Mouse (Mus musculus) neural tube, embryonic 14.5 days (tissue): ENCODE measurements at regions not wholly inside any gene's neighbourhood (a gene's known extent, or its start where the extent isn't known, plus 50 kb on each side); places are given as distances from the start of the nearest gene placed in this dataset.

Experiments used
- ATAC-seq: fragments of 200-750 bp; cut with Nextera tagmentation; 2 replicates; pipeline ENCODE4 v1.8.0; 2017; ENCODE audit warnings: low read depth, mild to moderate bottlenecking, moderate TSS enrichment, moderate library complexity
- H3K27ac ChIP-seq: fragments of 300-500 bp; sonication (generic); 2 replicates; pipeline ENCODE4 v1.5.1; 2014; ENCODE audit warnings: low read depth, mild to moderate bottlenecking, control low read depth, low read length, moderate library complexity, mixed read lengths
- H3K27me3 ChIP-seq: fragments of 300-500 bp; sonication (generic); 2 replicates; pipeline ENCODE4 v1.6.1; 2014; ENCODE audit warnings: low read length; ENCODE audit not compliant: control insufficient read depth, insufficient read depth
- H3K36me3 ChIP-seq: fragments of 300-500 bp; sonication (generic); 2 replicates; pipeline ENCODE4 v1.6.1; 2014; ENCODE audit warnings: low read length, mixed read lengths; ENCODE audit not compliant: control insufficient read depth, insufficient read depth
- H3K4me1 ChIP-seq: fragments of 300-500 bp; sonication (generic); 2 replicates; pipeline ENCODE4 v1.6.1; 2014; ENCODE audit warnings: low read length; ENCODE audit not compliant: control insufficient read depth, insufficient read depth
- H3K4me2 ChIP-seq: fragments of 300-500 bp; sonication (generic); 2 replicates; pipeline ENCODE4 v1.6.1; 2014; ENCODE audit warnings: mild to moderate bottlenecking, low read depth, low read length, control low read depth
- H3K4me3 ChIP-seq: fragments of 300-500 bp; sonication (generic); 2 replicates; pipeline ENCODE4 v1.5.1; 2014; ENCODE audit warnings: low read depth, low read length, control low read depth, mixed read lengths
- H3K9ac ChIP-seq: fragments of 300-500 bp; sonication (generic); replicated peaks from 2 replicates; pipeline ENCODE4 v1.6.1; 2014; ENCODE audit warnings: low read depth, mild to moderate bottlenecking, control low read depth, low read length, mixed read lengths
- H3K9me3 ChIP-seq: fragments of 300-500 bp; sonication (generic); 2 replicates; pipeline ENCODE4 v1.6.1; 2016; ENCODE audit warnings: low read length; ENCODE audit not compliant: control insufficient read depth
- WGBS: fragments of 180-500 bp; shearing (Covaris S2); extraction: QIAGEN DNeasy Blood & Tissue Kit; methylation state at CpG from one replicate; pipeline ENCODE4 v1.1.7; 2014; 5-methylcytosine and 5-hydroxymethylcytosine counted together

DNA sequence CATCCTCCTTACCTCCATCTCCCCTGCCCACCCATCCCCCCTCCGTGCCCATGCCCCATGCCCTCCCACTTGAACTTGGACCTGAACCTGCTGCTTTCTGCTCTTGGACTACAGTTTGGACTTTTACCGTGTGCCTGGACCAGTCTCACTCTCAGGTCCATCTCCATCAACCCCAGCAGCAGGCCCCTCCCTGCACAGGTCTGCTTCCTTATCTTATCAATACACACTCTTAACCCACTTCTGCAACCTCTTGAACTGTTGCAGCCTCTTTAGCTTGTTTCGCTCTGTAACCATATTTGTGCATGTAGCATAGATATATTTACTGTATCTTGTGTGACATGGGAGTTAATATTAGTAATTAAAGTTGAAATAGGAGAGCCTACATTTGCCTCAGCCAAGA, 457.8 kb upstream of the Kcnab2 start:
- H3K4me1 ChIP-seq = no peaks in the 10 kb centered on the region
- no peak overlapping the region for H3K27ac ChIP-seq
- H3K9ac ChIP-seq = no peak overlapping the region
- ATAC-seq = no peak
- no peak overlapping the region for H3K4me3 ChIP-seq
- H3K36me3 ChIP-seq = no peaks in the 10 kb centered on the region
- no peaks in the 10 kb centered on the region for H3K27me3 ChIP-seq
- WGBS = 83% methylated on average over 3 of the region's 3 CpGs
- H3K9me3 ChIP-seq = no peaks in the 10 kb centered on the region
- H3K4me2 ChIP-seq = no peak overlapping the region

DNA sequence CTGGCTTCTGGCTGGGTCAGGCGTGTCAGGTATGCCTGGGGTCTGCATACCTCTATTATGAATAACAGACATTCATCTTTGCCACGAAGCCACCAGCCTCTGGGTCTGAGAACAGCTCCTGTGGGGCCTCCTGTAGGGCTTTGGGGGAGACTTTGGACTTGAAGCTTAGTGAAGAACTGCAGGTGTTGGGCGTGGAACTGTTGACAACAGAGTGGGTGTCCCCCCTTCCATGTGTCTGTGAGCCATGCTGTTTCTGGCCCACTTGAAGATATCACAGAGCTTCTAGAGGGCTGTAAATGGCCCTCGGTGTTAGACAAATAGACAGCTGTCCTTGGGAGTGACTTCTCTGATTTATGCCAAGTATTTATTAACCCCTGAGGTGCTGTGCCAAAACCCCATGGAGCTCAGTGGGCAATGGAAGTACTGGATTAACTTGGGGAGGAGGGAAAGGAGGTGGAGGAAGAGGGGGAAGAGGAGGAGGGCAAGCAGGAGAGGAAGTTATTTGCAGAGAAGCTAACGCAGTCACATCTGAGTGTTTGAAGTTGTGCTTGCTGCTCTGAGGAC, 450.8 kb upstream of the Kcnab2 start:
- H3K9me3 ChIP-seq = no peaks in the 10 kb centered on the region
- no peak for ATAC-seq
- no peak overlapping the region for H3K27ac ChIP-seq
- no peak overlapping the region for H3K4me3 ChIP-seq
- no peaks in the 10 kb centered on the region for H3K27me3 ChIP-seq
- H3K4me1 ChIP-seq = no peaks in the 10 kb centered on the region
- H3K9ac ChIP-seq = no peak overlapping the region
- 68% methylated on average over 5 of the region's 5 CpGs for WGBS
- H3K4me2 ChIP-seq = no peak overlapping the region
- no peaks in the 10 kb centered on the region for H3K36me3 ChIP-seq

DNA sequence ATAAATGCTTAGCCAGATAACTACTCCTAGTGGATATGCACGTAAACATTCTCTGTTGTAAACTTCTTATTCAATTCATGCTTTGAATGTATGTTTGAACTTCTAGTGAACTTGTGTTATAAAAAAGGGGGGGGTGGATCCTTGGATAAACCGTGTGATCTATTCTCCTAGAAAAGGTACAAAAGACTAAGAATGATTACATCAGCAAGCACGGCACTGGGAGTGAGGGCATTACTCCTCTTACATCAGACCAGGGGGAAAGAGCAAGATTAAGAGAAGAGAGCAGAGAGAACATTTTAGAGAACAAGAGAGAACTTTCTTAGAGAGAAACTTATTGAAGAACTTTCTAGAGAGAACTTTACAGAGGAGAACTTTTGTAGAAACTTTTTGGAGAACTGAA, 442.6 kb upstream of the Kcnab2 start:
- WGBS = 62% methylated on average over 3 of the region's 3 CpGs
- no peaks in the 10 kb centered on the region for H3K27me3 ChIP-seq
- no peak overlapping the region for H3K9ac ChIP-seq
- peaks cover 11% of the 10 kb centered on the region; the same call in 1 of the 2 replicates for H3K4me1 ChIP-seq
- no peak overlapping the region for H3K27ac ChIP-seq
- H3K36me3 ChIP-seq = no peaks in the 10 kb centered on the region
- ATAC-seq = no peak
- H3K9me3 ChIP-seq = no peaks in the 10 kb centered on the region
- H3K4me2 ChIP-seq = no peak overlapping the region
- no peak overlapping the region for H3K4me3 ChIP-seq

DNA sequence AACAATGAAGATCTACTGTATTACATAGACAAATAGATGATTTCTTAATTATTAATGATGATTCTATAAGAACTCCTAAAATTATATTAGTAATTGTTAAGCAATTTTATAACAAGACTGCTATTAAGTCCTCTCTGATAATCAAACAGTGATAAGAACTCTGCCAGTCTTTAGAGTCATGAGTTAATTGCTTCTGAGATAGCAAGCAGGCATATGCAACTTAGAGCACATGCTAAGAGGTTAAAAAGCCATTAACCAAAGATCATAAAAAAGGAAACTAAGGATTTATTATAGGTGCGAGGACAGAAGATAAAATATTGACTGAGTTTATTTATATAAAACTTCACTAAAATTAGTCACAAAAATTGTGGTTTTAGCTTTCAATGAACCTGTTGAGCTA, 442.2 kb upstream of the Kcnab2 start:
- 90% methylated on average over 1 of the region's 1 CpGs for WGBS
- no peaks in the 10 kb centered on the region for H3K27me3 ChIP-seq
- H3K36me3 ChIP-seq = no peaks in the 10 kb centered on the region
- H3K9me3 ChIP-seq = no peaks in the 10 kb centered on the region
- peaks cover 11% of the 10 kb centered on the region; the same call in 1 of the 2 replicates for H3K4me1 ChIP-seq
- H3K4me3 ChIP-seq = no peak overlapping the region
- ATAC-seq = no peak
- no peak overlapping the region for H3K27ac ChIP-seq
- no peak overlapping the region for H3K4me2 ChIP-seq
- H3K9ac ChIP-seq = no peak overlapping the region

DNA sequence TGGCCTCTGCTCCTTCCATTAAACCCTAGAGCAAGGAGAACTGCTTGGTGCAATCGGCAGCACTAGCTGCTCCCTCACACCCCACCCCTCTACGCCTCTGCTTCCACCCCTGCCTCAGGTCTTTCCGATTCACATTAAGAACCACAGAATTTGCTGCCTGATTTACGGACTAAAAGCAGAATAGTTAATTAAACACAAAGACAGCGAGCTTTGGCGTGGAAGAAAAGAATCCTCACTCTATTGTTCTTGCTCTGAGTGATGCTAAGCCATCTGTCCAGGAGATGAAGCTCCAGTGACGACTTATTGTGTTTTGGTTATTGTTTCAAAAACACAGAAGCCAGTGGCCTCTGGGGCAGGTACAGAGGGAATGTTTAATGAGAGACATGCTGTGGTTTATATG, 438.9 kb upstream of the Kcnab2 start:
- H3K4me2 ChIP-seq = no peak overlapping the region
- no peaks in the 10 kb centered on the region for H3K36me3 ChIP-seq
- H3K27ac ChIP-seq = peak overlapping the region; percentile 57
- WGBS = 9% methylated on average over 7 of the region's 7 CpGs
- H3K4me1 ChIP-seq = peaks cover 11% of the 10 kb centered on the region; the same call in 1 of the 2 replicates
- H3K27me3 ChIP-seq = no peaks in the 10 kb centered on the region
- no peaks in the 10 kb centered on the region for H3K9me3 ChIP-seq
- H3K4me3 ChIP-seq = no peak overlapping the region
- no peak overlapping the region for H3K9ac ChIP-seq
- ATAC-seq = no peak

DNA sequence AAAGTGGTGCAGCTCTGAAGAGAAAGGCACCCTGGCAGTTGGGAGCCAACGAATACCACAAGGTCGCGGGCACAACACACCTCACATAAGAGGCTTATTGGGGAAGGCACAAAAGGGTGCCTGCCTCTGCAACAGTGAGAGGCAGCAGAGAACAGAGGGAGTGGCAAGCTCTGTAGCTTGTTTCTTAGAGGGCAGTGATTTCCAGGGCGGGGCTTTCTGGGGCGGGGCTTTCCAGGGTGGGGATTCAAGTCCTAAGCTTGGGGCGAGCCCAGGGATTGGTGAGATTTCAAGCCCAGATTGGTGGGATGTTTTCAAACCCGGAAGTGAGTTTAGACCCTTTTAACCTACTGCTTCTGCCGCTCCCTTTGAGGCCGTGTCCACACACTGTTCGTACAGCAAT, 435.8 kb upstream of the Kcnab2 start:
- WGBS = 36% methylated on average over 10 of the region's 10 CpGs
- Histone ChIP-seq H3K27me3 (no peaks in the 10 kb centered on the region), H3K36me3 (no peaks in the 10 kb centered on the region), H3K9me3 (no peaks in the 10 kb centered on the region), H3K4me1 (peaks cover 11% of the 10 kb centered on the region; the same call in 1 of the 2 replicates), H3K27ac (no peak overlapping the region), H3K4me2 (no peak overlapping the region), H3K4me3 (no peak overlapping the region), H3K9ac (no peak overlapping the region)
- ATAC-seq = no peak

DNA sequence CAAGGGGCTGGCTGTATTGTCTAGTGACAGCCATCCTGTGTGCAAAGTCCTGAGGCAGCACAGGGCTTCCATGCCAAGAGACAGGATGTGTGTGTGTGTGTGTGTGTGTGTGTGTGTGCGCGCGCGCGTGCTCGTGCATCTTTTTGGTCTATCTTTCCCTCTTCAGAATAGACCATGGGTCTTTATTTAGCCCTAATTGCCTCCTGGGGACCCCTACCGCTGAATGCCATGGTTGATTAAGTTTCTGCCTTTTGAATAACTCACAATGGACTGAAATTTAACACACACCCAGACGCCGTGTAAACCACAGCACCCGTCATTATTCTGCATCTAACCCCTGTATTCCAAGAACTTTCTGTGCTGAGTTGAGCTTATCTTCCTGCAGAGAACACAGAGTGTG, 435.2 kb upstream of the Kcnab2 start:
- WGBS = 31% methylated on average over 10 of the region's 10 CpGs
- ATAC-seq = no peak
- Histone ChIP-seq H3K4me3 (no peak overlapping the region), H3K4me2 (no peak overlapping the region), H3K27ac (no peak overlapping the region), H3K9ac (no peak overlapping the region), H3K9me3 (no peaks in the 10 kb centered on the region), H3K4me1 (peaks cover 11% of the 10 kb centered on the region; the same call in 1 of the 2 replicates), H3K36me3 (no peaks in the 10 kb centered on the region), H3K27me3 (no peaks in the 10 kb centered on the region)

DNA sequence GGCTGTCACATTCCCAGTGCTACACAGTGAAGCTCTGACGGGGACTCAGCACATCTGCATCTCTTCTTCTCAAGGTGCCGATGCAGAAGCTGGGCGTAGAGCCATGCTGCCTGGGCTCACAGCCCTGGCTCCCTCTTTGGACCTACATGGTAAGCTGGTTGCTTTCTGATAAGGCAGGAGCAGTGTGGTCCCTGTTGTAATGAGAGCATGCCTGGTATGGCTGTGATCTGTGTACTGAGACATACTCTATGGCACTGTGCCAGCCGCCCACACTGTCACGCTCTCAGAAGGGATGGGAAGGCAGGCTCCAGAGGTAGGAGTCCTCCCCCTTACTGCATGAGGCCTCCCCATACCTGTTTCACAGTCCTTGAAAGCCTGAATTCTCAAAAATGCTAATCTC, 430.6 kb upstream of the Kcnab2 start:
- Histone ChIP-seq H3K27ac (no peak overlapping the region), H3K4me1 (no peaks in the 10 kb centered on the region), H3K4me2 (no peak overlapping the region), H3K9ac (no peak overlapping the region), H3K36me3 (no peaks in the 10 kb centered on the region), H3K9me3 (no peaks in the 10 kb centered on the region), H3K4me3 (no peak overlapping the region), H3K27me3 (no peaks in the 10 kb centered on the region)
- ATAC-seq = no peak
- WGBS = 60% methylated on average over 5 of the region's 5 CpGs

DNA sequence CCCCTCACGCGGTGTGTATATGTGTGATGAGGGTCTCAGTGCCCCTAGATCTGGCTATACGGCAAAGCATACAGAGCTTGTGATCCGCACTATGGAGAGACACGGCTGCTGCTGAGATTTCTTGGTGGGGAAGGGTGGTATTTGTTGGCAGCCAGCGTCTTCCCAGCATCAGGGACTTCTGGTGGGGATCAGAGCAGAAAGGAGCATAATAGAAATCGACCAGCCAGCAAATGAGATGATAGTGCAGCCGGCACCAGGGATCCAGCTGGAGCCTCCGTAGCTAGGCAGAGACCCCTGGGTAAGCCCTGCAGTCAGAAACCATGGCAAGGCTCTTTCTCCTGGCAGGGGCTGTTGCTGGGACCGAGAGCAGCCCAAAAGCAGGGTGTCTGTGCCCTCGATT, 425.2 kb upstream of the Kcnab2 start:
- no peak overlapping the region for H3K4me3 ChIP-seq
- no peak overlapping the region for H3K4me2 ChIP-seq
- H3K9me3 ChIP-seq = no peaks in the 10 kb centered on the region
- H3K27me3 ChIP-seq = no peaks in the 10 kb centered on the region
- peak overlapping the region; percentile 28; the same call in 1 of the 2 replicates for H3K27ac ChIP-seq
- H3K36me3 ChIP-seq = no peaks in the 10 kb centered on the region
- H3K9ac ChIP-seq = no peak overlapping the region
- 0 out of 2 replicates have a peak, but pooled peaks cover 3% of the 10 kb centered on the region for H3K4me1 ChIP-seq
- ATAC-seq = 0 out of 2 replicates have a peak, but pooled peaks have one; percentile 41
- WGBS = 68% methylated on average over 11 of the region's 11 CpGs
